Mouse (Mus musculus) heart, embryonic 14.5 days (tissue): ENCODE measurements around the gene 2310009B15Rik. TPM values are rescaled to one million over a fixed set of nuclear protein-coding genes. Genes with fewer than 3 reads are reported as not detected.
A peak's percentile ranks its signal among the peaks of the same experiment; 100 is the strongest.

Experiments used
- ATAC-seq: fragments of 200-750 bp; cut with Nextera tagmentation; 2 replicates; pipeline ENCODE4 v1.8.0; 2017; ENCODE audit warnings: low read depth, moderate TSS enrichment; ENCODE audit not compliant: insufficient number of reproducible peaks, insufficient read depth, low FRiP score
- H3K27ac ChIP-seq, 2 experiments: fragments of 200-500 bp in 1 of 2; fragments of 300-500 bp in 1 of 2; sonication (generic) in 1 of 2; replicated peaks in 1 of 2; 2 replicates each; pipeline ENCODE4 v1.5.1; 2012 to 2014; ENCODE audit warnings: low read depth in 2 of 2, low read length in 2 of 2, control low read depth in 1 of 2, mild to moderate bottlenecking in 1 of 2, mixed read lengths in 1 of 2; ENCODE audit not compliant: control insufficient read depth in 1 of 2, insufficient read depth in 1 of 2
- H3K27me3 ChIP-seq: fragments of 300-500 bp; sonication (generic); 2 replicates; pipeline ENCODE4 v1.6.1; 2014; ENCODE audit warnings: mild to moderate bottlenecking, low read length, control low read depth; ENCODE audit not compliant: control insufficient read depth, insufficient read depth
- H3K36me3 ChIP-seq: fragments of 300-500 bp; sonication (generic); 2 replicates; pipeline ENCODE4 v1.6.1; 2014; ENCODE audit warnings: mild to moderate bottlenecking, control low read depth, low read length, mixed read lengths; ENCODE audit not compliant: control insufficient read depth, insufficient read depth
- H3K4me1 ChIP-seq, 2 experiments: fragments of 200-500 bp in 1 of 2; fragments of 300-500 bp in 1 of 2; sonication (generic) in 1 of 2; 2 replicates each; pipeline ENCODE4 v1.6.1; 2012 to 2014; ENCODE audit warnings: low read length in 2 of 2, control low read depth in 1 of 2, mixed read lengths in 1 of 2; ENCODE audit not compliant: control insufficient read depth in 2 of 2, insufficient read depth in 2 of 2
- H3K4me2 ChIP-seq: fragments of 300-500 bp; sonication (generic); 2 replicates; pipeline ENCODE4 v1.6.1; 2014; ENCODE audit warnings: mild to moderate bottlenecking, low read length
- H3K4me3 ChIP-seq, 2 experiments: fragments of 200-500 bp in 1 of 2; fragments of 300-500 bp in 1 of 2; sonication (generic) in 1 of 2; 2 replicates each; pipeline ENCODE4 v1.5.1; 2012 to 2014; ENCODE audit warnings: low read length in 2 of 2, mild to moderate bottlenecking in 2 of 2, control low read depth in 1 of 2, low read depth in 1 of 2, moderate library complexity in 1 of 2; ENCODE audit not compliant: control insufficient read depth in 1 of 2, insufficient read depth in 1 of 2
- H3K9ac ChIP-seq: fragments of 300-500 bp; sonication (generic); 2 replicates; pipeline ENCODE4 v1.6.1; 2014; ENCODE audit warnings: mild to moderate bottlenecking, low read length
- H3K9me3 ChIP-seq: fragments of 300-500 bp; sonication (generic); 2 replicates; pipeline ENCODE4 v1.6.1; 2016; ENCODE audit warnings: low read length, control low read depth; ENCODE audit not compliant: control insufficient read depth
- WGBS: fragments of 180-500 bp; shearing (Covaris S2); extraction: QIAGEN DNeasy Blood & Tissue Kit; methylation state at CpG from one replicate; pipeline ENCODE4 v1.1.7; 2014; 5-methylcytosine and 5-hydroxymethylcytosine counted together
- polyA plus RNA-seq: library from polyadenylated mRNA; unstranded; fragments of >200 nt; fragmentation: Nextera tagmentation; extraction: Ambion mirVana; gene quantifications from 2 replicates; pipeline ENCODE4 v1.2.1, GENCODE M21; 2014

Gene 2310009B15Rik
- polyA plus RNA-seq, 1 experiment from 2014 or later, result 40.3 TPM

GRCm38 (mm10) chr1:138835355-138835900 lies 21.2 kb downstream of the 2310009B15Rik start:
- Histone ChIP-seq H3K27me3 (peaks cover 69% of the 10 kb centered on the region), H3K9ac (no peak overlapping the region), H3K4me3 (no peak overlapping the region), H3K4me2 (no peak overlapping the region), H3K9me3 (no peaks in the 10 kb centered on the region), H3K36me3 (no peaks in the 10 kb centered on the region), H3K4me1 (no peaks in the 10 kb centered on the region), H3K27ac (no peak overlapping the region)
- 2% methylated on average over 3 of the region's 3 CpGs for WGBS
- no peak; the same call in 1 of the 2 replicates for ATAC-seq

DNA sequence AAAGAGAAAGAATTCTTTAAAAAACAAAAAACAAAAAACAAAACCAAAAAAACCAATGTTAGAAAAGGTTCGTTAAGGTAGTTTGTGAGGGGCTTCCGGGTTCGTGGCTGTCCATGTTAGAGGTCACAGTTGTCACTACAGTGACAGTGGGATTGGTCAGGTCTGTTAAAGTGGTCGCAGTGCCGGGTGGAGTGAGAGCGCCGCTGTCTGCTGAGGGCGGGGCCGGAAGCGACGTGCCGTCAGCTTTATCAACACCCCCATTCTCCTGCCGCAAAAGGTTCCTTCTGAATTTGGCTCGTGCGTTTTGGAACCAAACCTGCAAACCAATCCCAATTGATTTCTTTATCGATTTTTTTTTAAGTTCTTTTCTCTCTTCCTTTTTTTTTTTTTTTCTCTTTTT lies 25.3 kb downstream of the 2310009B15Rik start:
- no peaks in the 10 kb centered on the region for H3K9me3 ChIP-seq
- no peaks in the 10 kb centered on the region for H3K36me3 ChIP-seq
- peak overlapping the region; percentile 31 to 34 for H3K4me3 ChIP-seq
- ATAC-seq, result no peak
- H3K4me2 ChIP-seq, result peak overlapping the region; percentile 64
- H3K27me3 ChIP-seq, result peaks cover 39% of the 10 kb centered on the region
- H3K9ac ChIP-seq, result no peak overlapping the region
- H3K27ac ChIP-seq, result no peak overlapping the region
- 1% methylated on average over 16 of the region's 16 CpGs for WGBS
- no peaks in the 10 kb centered on the region for H3K4me1 ChIP-seq

DNA sequence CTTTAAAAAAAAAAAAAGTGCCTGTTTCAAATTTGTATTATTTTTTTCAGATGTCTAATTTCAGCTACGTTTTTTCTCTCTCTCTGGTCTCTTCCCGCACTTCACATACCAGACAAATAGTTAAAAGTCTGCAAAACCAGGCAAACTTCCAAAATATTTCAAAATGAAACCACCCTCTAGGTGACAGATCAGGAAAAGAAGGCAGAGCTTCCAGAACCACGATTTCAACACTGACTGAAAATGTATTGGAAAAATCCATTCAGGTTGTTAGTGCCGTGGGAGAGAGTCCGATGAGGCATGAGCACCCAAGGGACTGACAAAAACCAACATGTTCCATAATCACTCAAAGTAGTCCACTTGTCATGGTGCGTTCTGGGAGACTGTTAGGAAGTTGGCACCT lies 29.8 kb downstream of the 2310009B15Rik start:
- Histone ChIP-seq H3K27ac (no peak overlapping the region), H3K36me3 (no peaks in the 10 kb centered on the region), H3K4me3 (no peak overlapping the region), H3K9ac (no peak overlapping the region), H3K4me1 (no peaks in the 10 kb centered on the region), H3K4me2 (no peak overlapping the region), H3K27me3 (peaks cover 1% of the 10 kb centered on the region; the same call in 1 of the 2 replicates), H3K9me3 (no peaks in the 10 kb centered on the region)
- 55% methylated on average over 6 of the region's 6 CpGs for WGBS
- ATAC-seq, result no peak

DNA sequence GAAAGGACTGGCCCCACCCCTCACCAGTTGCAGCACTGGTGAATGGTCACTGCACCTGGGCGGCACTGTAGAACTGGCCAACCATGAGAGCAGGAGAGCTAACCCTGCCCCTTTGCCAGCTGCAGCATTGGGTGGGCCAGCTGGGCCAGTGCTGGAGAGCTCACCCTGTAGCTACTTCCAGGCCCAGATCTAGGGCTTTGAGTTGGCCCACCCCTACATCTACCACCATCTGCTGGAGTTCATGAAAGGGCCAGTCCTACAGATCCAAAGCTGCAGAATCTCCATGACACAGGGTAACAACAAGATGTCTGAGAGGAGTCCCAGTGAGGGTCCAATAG lies 33.7 kb downstream of the 2310009B15Rik start:
- no peaks in the 10 kb centered on the region for H3K4me1 ChIP-seq
- ATAC-seq, result no peak
- H3K4me2 ChIP-seq, result no peak overlapping the region
- no peak overlapping the region for H3K9ac ChIP-seq
- H3K27ac ChIP-seq, result no peak overlapping the region
- no peaks in the 10 kb centered on the region for H3K36me3 ChIP-seq
- no peaks in the 10 kb centered on the region for H3K27me3 ChIP-seq
- H3K4me3 ChIP-seq, result no peak overlapping the region
- H3K9me3 ChIP-seq, result no peaks in the 10 kb centered on the region
- WGBS, result 80% methylated on average over 1 of the region's 1 CpGs

DNA sequence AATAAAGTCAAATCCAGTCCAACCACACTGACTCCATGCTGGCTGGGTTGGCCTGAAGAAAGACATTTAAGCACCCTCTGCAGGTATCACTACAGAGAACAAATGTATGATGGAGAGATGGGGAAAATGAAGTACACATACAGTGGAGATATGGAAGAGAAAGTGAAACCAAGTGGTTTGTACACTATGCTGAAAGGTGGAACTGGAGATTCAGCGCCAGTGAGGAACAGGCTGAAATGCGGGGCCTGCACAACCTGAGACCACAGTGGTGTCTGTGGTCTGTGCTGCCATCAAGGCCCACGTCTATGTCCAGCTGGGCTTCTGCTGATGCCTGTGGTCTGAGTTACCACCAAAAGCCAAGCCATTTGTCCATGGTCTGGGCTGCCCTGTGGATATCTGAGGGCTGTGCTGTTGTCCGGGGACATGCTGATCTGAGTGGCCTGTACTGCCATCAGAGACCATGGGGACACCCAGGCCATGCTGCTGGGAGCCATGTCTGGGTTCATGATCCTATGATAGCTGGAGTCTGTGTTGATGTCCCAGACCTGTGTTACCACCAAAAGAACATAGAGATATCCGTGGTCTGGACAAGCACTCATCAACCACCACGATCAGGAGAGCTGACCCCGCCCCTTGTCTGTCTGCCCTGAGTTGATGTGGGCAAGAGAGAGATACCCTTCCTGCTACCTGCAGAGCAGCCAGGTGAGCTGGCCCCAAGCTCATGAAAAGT lies 34.2 kb downstream of the 2310009B15Rik start:
- Histone ChIP-seq H3K4me3 (no peak overlapping the region), H3K27ac (no peak overlapping the region), H3K4me2 (no peak overlapping the region), H3K9ac (no peak overlapping the region), H3K9me3 (no peaks in the 10 kb centered on the region), H3K36me3 (no peaks in the 10 kb centered on the region), H3K4me1 (no peaks in the 10 kb centered on the region), H3K27me3 (no peaks in the 10 kb centered on the region)
- ATAC-seq, result no peak
- WGBS, result 84% methylated on average over 7 of the region's 7 CpGs

Other genes with a start within 250 kb of the 2310009B15Rik start
- 59.8 and 60.4 TPM in 2 replicates for gene Nek7, start 236.7 kb downstream of the 2310009B15Rik start, polyA plus RNA-seq
- 0.32 and 0.61 TPM in 2 replicates for gene Lhx9, start 8.3 kb downstream of the 2310009B15Rik start, polyA plus RNA-seq
- 16.8 and 18.6 TPM in 2 replicates for gene Dennd1b, start 106.6 kb upstream of the 2310009B15Rik start, polyA plus RNA-seq